Mouse (Mus musculus): ENCODE results near the gene Ezr. TPM values are rescaled to one million over a fixed set of nuclear protein-coding genes. Genes with fewer than 3 reads are reported as not detected.

Gene Ezr
- polyA plus RNA-seq, 1 experiment, result 664 TPM

GRCm38 (mm10) chr17:6776123-6776522, 6.5 kb downstream of the Ezr start:
- TF ChIP-seq CTCF (IDR thresholded peaks at IDR 0.05; ENCODE audit: insufficient read depth, low read depth, low read length) (no peak), POLR2A (IDR thresholded peaks at IDR 0.05; ENCODE audit: insufficient read depth, low read depth, low read length) (no peak)
- Histone ChIP-seq H3K27ac (ENCODE audit: insufficient read depth, low read depth, low read length) (no peak overlapping the region), H3K4me1 (ENCODE audit: control insufficient read depth, insufficient read depth, low read length) (peaks cover 6% of the 10 kb centered on the region; the same call in 1 of the 2 replicates), H3K4me3 (ENCODE audit: insufficient read depth, low read depth, low read length) (no peak overlapping the region)
- WGBS, result 73% methylated on average over 6 of the region's 6 CpGs

GRCm38 (mm10) chr17:6775671-6776070, 6.9 kb downstream of the Ezr start:
- Histone ChIP-seq H3K4me1 (ENCODE audit: control insufficient read depth, insufficient read depth, low read length) (peaks cover 6% of the 10 kb centered on the region; the same call in 1 of the 2 replicates), H3K4me3 (ENCODE audit: insufficient read depth, low read depth, low read length) (no peak overlapping the region), H3K27ac (ENCODE audit: insufficient read depth, low read depth, low read length) (no peak overlapping the region)
- whole genome bisulfite sequencing, result 69% methylated on average over 4 of the region's 4 CpGs
- TF ChIP-seq POLR2A (IDR thresholded peaks at IDR 0.05; ENCODE audit: insufficient read depth, low read depth, low read length) (no peak), CTCF (IDR thresholded peaks at IDR 0.05; ENCODE audit: insufficient read depth, low read depth, low read length) (no peak)

- Histone ChIP-seq H3K4me1 (ENCODE audit: control insufficient read depth, insufficient read depth, low read length) (peaks cover 6% of the 10 kb centered on the region; the same call in 1 of the 2 replicates), H3K4me3 (ENCODE audit: insufficient read depth, low read depth, low read length) (no peak overlapping the region), H3K27ac (ENCODE audit: insufficient read depth, low read depth, low read length) (no peak overlapping the region)
- 70% methylated on average over 9 of the region's 9 CpGs for WGBS
- TF ChIP-seq POLR2A (IDR thresholded peaks at IDR 0.05; ENCODE audit: insufficient read depth, low read depth, low read length) (no peak), CTCF (IDR thresholded peaks at IDR 0.05; ENCODE audit: insufficient read depth, low read depth, low read length) (no peak)
Observed at GRCm38 (mm10) chr17:6775221-6775620, 7.4 kb downstream of the Ezr start.

GRCm38 (mm10) chr17:6773249-6773966, 9.2 kb downstream of the Ezr start:
- 94% methylated on average over 14 of the region's 14 CpGs for WGBS
- no peak overlapping the region for H3K4me3 ChIP-seq (ENCODE audit: insufficient read depth, low read depth, low read length)
- no peak for TF ChIP-seq CTCF (IDR thresholded peaks at IDR 0.05; ENCODE audit: insufficient read depth, low read depth, low read length)
- TF ChIP-seq POLR2A (IDR thresholded peaks at IDR 0.05; ENCODE audit: insufficient read depth, low read depth, low read length), result no peak
- H3K4me1 ChIP-seq (ENCODE audit: control insufficient read depth, insufficient read depth, low read length), result no peaks in the 10 kb centered on the region
- no peak overlapping the region for H3K27ac ChIP-seq (ENCODE audit: insufficient read depth, low read depth, low read length)

GRCm38 (mm10) chr17:6772490-6772773, 10.2 kb downstream of the Ezr start:
- no peak overlapping the region for H3K27ac ChIP-seq (ENCODE audit: insufficient read depth, low read depth, low read length)
- 80% methylated on average over 5 of the region's 5 CpGs for WGBS
- no peaks in the 10 kb centered on the region for H3K4me1 ChIP-seq (ENCODE audit: control insufficient read depth, insufficient read depth, low read length)
- H3K4me3 ChIP-seq (ENCODE audit: insufficient read depth, low read depth, low read length), result no peak overlapping the region
- no peak for TF ChIP-seq CTCF (IDR thresholded peaks at IDR 0.05; ENCODE audit: insufficient read depth, low read depth, low read length)
- TF ChIP-seq POLR2A (IDR thresholded peaks at IDR 0.05; ENCODE audit: insufficient read depth, low read depth, low read length), result no peak

- TF ChIP-seq CTCF (IDR thresholded peaks at IDR 0.05; ENCODE audit: insufficient read depth, low read depth, low read length) (no peak), POLR2A (IDR thresholded peaks at IDR 0.05; ENCODE audit: insufficient read depth, low read depth, low read length) (no peak)
- Histone ChIP-seq H3K4me1 (ENCODE audit: control insufficient read depth, insufficient read depth, low read length) (no peaks in the 10 kb centered on the region), H3K27ac (ENCODE audit: insufficient read depth, low read depth, low read length) (no peak overlapping the region), H3K4me3 (ENCODE audit: insufficient read depth, low read depth, low read length) (no peak overlapping the region)
- 79% methylated on average over 16 of the region's 16 CpGs for WGBS
Observed at GRCm38 (mm10) chr17:6771661-6772489, 10.7 kb downstream of the Ezr start.

GRCm38 (mm10) chr17:6769602-6770001, 13.0 kb downstream of the Ezr start:
- no peaks in the 10 kb centered on the region for H3K4me1 ChIP-seq (ENCODE audit: control insufficient read depth, insufficient read depth, low read length)
- no peak overlapping the region for H3K27ac ChIP-seq (ENCODE audit: insufficient read depth, low read depth, low read length)
- no peak overlapping the region for H3K4me3 ChIP-seq (ENCODE audit: insufficient read depth, low read depth, low read length)
- WGBS, result 61% methylated on average over 4 of the region's 4 CpGs
- TF ChIP-seq CTCF (IDR thresholded peaks at IDR 0.05; ENCODE audit: insufficient read depth, low read depth, low read length), result no peak
- TF ChIP-seq POLR2A (IDR thresholded peaks at IDR 0.05; ENCODE audit: insufficient read depth, low read depth, low read length), result no peak

- WGBS, result 87% methylated on average over 5 of the region's 5 CpGs
Observed at GRCm38 (mm10) chr17:6768301-6768788, 14.2 kb downstream of the Ezr start.

GRCm38 (mm10) chr17:6767771-6768170, 14.8 kb downstream of the Ezr start:
- Histone ChIP-seq H3K4me1 (ENCODE audit: control insufficient read depth, insufficient read depth, low read length) (no peaks in the 10 kb centered on the region), H3K4me3 (ENCODE audit: insufficient read depth, low read depth, low read length) (no peak overlapping the region), H3K27ac (ENCODE audit: insufficient read depth, low read depth, low read length) (no peak overlapping the region)
- no peak for TF ChIP-seq CTCF (IDR thresholded peaks at IDR 0.05; ENCODE audit: insufficient read depth, low read depth, low read length)
- no peak for TF ChIP-seq POLR2A (IDR thresholded peaks at IDR 0.05; ENCODE audit: insufficient read depth, low read depth, low read length)
- WGBS, result 77% methylated on average over 5 of the region's 5 CpGs

More at GRCm38 (mm10) chr17:6768301-6768788, 14.2 kb downstream of the Ezr start:
- no peaks in the 10 kb centered on the region for H3K4me1 ChIP-seq (ENCODE audit: control insufficient read depth, insufficient read depth, low read length)
- no peak overlapping the region for H3K27ac ChIP-seq (ENCODE audit: insufficient read depth, low read depth, low read length)
- TF ChIP-seq POLR2A (IDR thresholded peaks at IDR 0.05; ENCODE audit: insufficient read depth, low read depth, low read length) (no peak), CTCF (IDR thresholded peaks at IDR 0.05; ENCODE audit: insufficient read depth, low read depth, low read length) (no peak)
- no peak overlapping the region for H3K4me3 ChIP-seq (ENCODE audit: insufficient read depth, low read depth, low read length)

Data from olfactory bulb, adult 2 months (tissue).